ENCODE assay signal across 8 mouse cellular contexts in genomic region chr11:62744103-62744502, GRCm38 (mm10). TPM values are rescaled to one million over a fixed set of nuclear protein-coding genes. Genes with fewer than 3 reads are reported as not detected.
DNase-seq lines count a peak whose midpoint lies in the region; ATAC-seq and TF ChIP-seq lines count a peak whose summit lies in the region.

No protein-coding gene starts in this region.

- no peak overlapping the region for H3K4me2 ChIP-seq in liver, embryonic 12.5 days
- H3K4me2 ChIP-seq in forebrain, embryonic 15.5 days (replicated peaks): no peak overlapping the region
- no peak overlapping the region for H3K4me2 ChIP-seq in hindbrain, embryonic 14.5 days (replicated peaks)

- no peak overlapping the region for H3K9ac ChIP-seq in liver, embryonic 12.5 days
- no peak overlapping the region for H3K9ac ChIP-seq in forebrain, embryonic 15.5 days (replicated peaks)
- H3K9ac ChIP-seq in hindbrain, embryonic 14.5 days: no peak overlapping the region

- H3K9me3 ChIP-seq in liver, embryonic 12.5 days (replicated peaks): no peaks in the 10 kb centered on the region
- no peaks in the 10 kb centered on the region for H3K9me3 ChIP-seq in forebrain, embryonic 15.5 days
- no peaks in the 10 kb centered on the region for H3K9me3 ChIP-seq in hindbrain, embryonic 14.5 days (ENCODE audit: control insufficient read depth, low read length)

- H3K27ac ChIP-seq in liver, embryonic 12.5 days: no peak overlapping the region
- no peak overlapping the region for H3K27ac ChIP-seq in forebrain, embryonic 15.5 days (replicated peaks)
- no peak overlapping the region for H3K27ac ChIP-seq in hindbrain, embryonic 14.5 days
- H3K27ac ChIP-seq in spleen, adult 2 months (ENCODE audit: insufficient read depth, low read length): no peak overlapping the region

- H3K36me3 ChIP-seq in liver, embryonic 12.5 days: no peaks in the 10 kb centered on the region
- no peaks in the 10 kb centered on the region for H3K36me3 ChIP-seq in forebrain, embryonic 15.5 days
- no peaks in the 10 kb centered on the region for H3K36me3 ChIP-seq in hindbrain, embryonic 14.5 days (replicated peaks; ENCODE audit: control insufficient read depth, insufficient read depth)
- no peaks in the 10 kb centered on the region for H3K36me3 ChIP-seq in spleen, adult 2 months (ENCODE audit: control insufficient read depth, insufficient read depth, low read length)

- WGBS in liver, embryonic 12.5 days (ENCODE audit: insufficient replicate concordance): 45% methylated on average over 5 of the region's 5 CpGs
- WGBS in forebrain, embryonic 15.5 days: 47% methylated on average over 5 of the region's 5 CpGs
- WGBS in hindbrain, embryonic 14.5 days: 49% methylated on average over 5 of the region's 5 CpGs
- 50% methylated on average over 5 of the region's 5 CpGs for WGBS in spleen, adult 2 months

- H3K27me3 ChIP-seq in liver, embryonic 12.5 days (replicated peaks): peaks cover 40% of the 10 kb centered on the region
- H3K27me3 ChIP-seq in forebrain, embryonic 15.5 days: peaks cover 9% of the 10 kb centered on the region; the same call in 1 of the 2 replicates
- H3K27me3 ChIP-seq in hindbrain, embryonic 14.5 days (ENCODE audit: control insufficient read depth, insufficient read depth, low read length): no peaks in the 10 kb centered on the region
- H3K27me3 ChIP-seq in spleen, adult 2 months (ENCODE audit: control insufficient read depth, insufficient read depth, low read length): no peaks in the 10 kb centered on the region

- no peak for TF ChIP-seq POLR2A in spleen, adult 2 months (IDR thresholded peaks at IDR 0.05; ENCODE audit: low read depth, low read length)

- TF ChIP-seq CTCF in spleen, adult 2 months (IDR thresholded peaks at IDR 0.05; ENCODE audit: extremely low read depth, insufficient read depth, insufficient read length, insufficient replicate concordance): peak; percentile 80; the same call in 1 of the 2 replicates

- peak; percentile 65 for DNase-seq in liver
- peak; percentile 58 for DNase-seq in cerebellum, adult 11 months
- DNase-seq in hindbrain, embryonic 14.5 days (ENCODE audit: low spot score): peak; percentile 81
- DNase-seq in layer of hippocampus, postnatal 36 days: peak; percentile 40 to 50
- peak in 1 of 2 experiments; percentile 72 for DNase-seq in spleen, adult 2 months (ENCODE audit: low read depth in 1 of 2, low spot score in 2 of 2)

- peaks cover 6% of the 10 kb centered on the region; the same call in 1 of the 2 replicates for H3K4me1 ChIP-seq in liver, embryonic 12.5 days
- H3K4me1 ChIP-seq in forebrain, embryonic 15.5 days: 0 out of 2 replicates have a peak, but pooled peaks cover 6% of the 10 kb centered on the region
- 0 out of 2 replicates have a peak, but pooled peaks cover 4% of the 10 kb centered on the region for H3K4me1 ChIP-seq in hindbrain, embryonic 14.5 days (replicated peaks; ENCODE audit: control insufficient read depth, insufficient read depth, low read length)
- H3K4me1 ChIP-seq in spleen, adult 2 months (ENCODE audit: control insufficient read depth, insufficient read depth, insufficient read length): no peaks in the 10 kb centered on the region

- no peak for ATAC-seq in liver, embryonic 12.5 days
- ATAC-seq in forebrain, embryonic 15.5 days (replicated peaks): peak; percentile 68; the same call in 1 of the 2 replicates
- ATAC-seq in hindbrain, embryonic 14.5 days (ENCODE audit: low FRiP score): no peak
- peak; percentile 87 for ATAC-seq in megakaryocyte-erythroid progenitor cell, adult 5-6 weeks (replicated peaks; ENCODE audit: low FRiP score, low TSS enrichment, poor library complexity, severe bottlenecking)

- H3K4me3 ChIP-seq in liver, embryonic 12.5 days: no peak overlapping the region
- no peak overlapping the region for H3K4me3 ChIP-seq in forebrain, embryonic 15.5 days
- H3K4me3 ChIP-seq in hindbrain, embryonic 14.5 days (replicated peaks; ENCODE audit: low read length): no peak overlapping the region
- no peak overlapping the region for H3K4me3 ChIP-seq in spleen, adult 2 months (ENCODE audit: extremely low read depth, insufficient read depth, insufficient read length)

RNA-seq across cellular contexts. Expression of gene Gm10428, which starts 8.8 kb away (rescaled TPM):
- polyA plus RNA-seq in liver, embryonic 12.5 days (2016; fragmentation: Nextera tagmentation; extraction: Ambion mirVana): not detected in 2 replicates
- not detected in 2 replicates for polyA plus RNA-seq in forebrain, embryonic 15.5 days (2015; fragmentation: Nextera tagmentation; extraction: Ambion mirVana)
- not detected in 2 replicates for polyA plus RNA-seq in hindbrain, embryonic 14.5 days (2014; fragmentation: Nextera tagmentation; extraction: Ambion mirVana)
- total RNA-seq in layer of hippocampus, postnatal 36 days (2021): not detected
- total RNA-seq in megakaryocyte-erythroid progenitor cell, adult 5-6 weeks (2014; fragmentation: Nextera tagmentation): not detected in 2 replicates
- not detected in 2 replicates for total RNA-seq in megakaryocyte-erythroid progenitor cell, adult 5-6 weeks (2017)
- not detected in 2 replicates for polyA plus RNA-seq in spleen, adult 2 months (2012; rRNA removed)

RNA-seq across cellular contexts. Expression of gene Zfp287, which starts 12.4 kb away (rescaled TPM):
- 1.2 and 1.6 TPM in 2 replicates for polyA plus RNA-seq in liver, embryonic 12.5 days (2016; fragmentation: Nextera tagmentation; extraction: Ambion mirVana)
- 25.5 and 26.0 TPM in 2 replicates for polyA plus RNA-seq in forebrain, embryonic 15.5 days (2015; fragmentation: Nextera tagmentation; extraction: Ambion mirVana)
- 18.5 and 19.4 TPM in 2 replicates for polyA plus RNA-seq in hindbrain, embryonic 14.5 days (2014; fragmentation: Nextera tagmentation; extraction: Ambion mirVana)
- 10 to 100 TPM; 14.6 to 18.6 TPM for total RNA-seq in layer of hippocampus, postnatal 36 days (2021)
- 0.13 and 0.67 TPM in 2 replicates for total RNA-seq in megakaryocyte-erythroid progenitor cell, adult 5-6 weeks (2014; fragmentation: Nextera tagmentation)
- 0.88 TPM in 1 of 2 replicates, not detected in the other for total RNA-seq in megakaryocyte-erythroid progenitor cell, adult 5-6 weeks (2017)
- 1.5 and 1.8 TPM in 2 replicates for polyA plus RNA-seq in spleen, adult 2 months (2012; rRNA removed)

RNA-seq across cellular contexts. Expression of gene Zfp286, which starts 45.2 kb away (rescaled TPM):
- polyA plus RNA-seq in liver, embryonic 12.5 days (2016; fragmentation: Nextera tagmentation; extraction: Ambion mirVana): 2.8 and 3.0 TPM in 2 replicates
- 40.1 and 41.8 TPM in 2 replicates for polyA plus RNA-seq in forebrain, embryonic 15.5 days (2015; fragmentation: Nextera tagmentation; extraction: Ambion mirVana)
- 27.1 and 28.9 TPM in 2 replicates for polyA plus RNA-seq in hindbrain, embryonic 14.5 days (2014; fragmentation: Nextera tagmentation; extraction: Ambion mirVana)
- total RNA-seq in layer of hippocampus, postnatal 36 days (2021): 10 to 100 TPM; 22.0 to 24.2 TPM
- 1.8 and 2.6 TPM in 2 replicates for total RNA-seq in megakaryocyte-erythroid progenitor cell, adult 5-6 weeks (2014; fragmentation: Nextera tagmentation)
- 0.57 TPM in 1 of 2 replicates, not detected in the other for total RNA-seq in megakaryocyte-erythroid progenitor cell, adult 5-6 weeks (2017)
- 0.15 and 0.64 TPM in 2 replicates for polyA plus RNA-seq in spleen, adult 2 months (2012; rRNA removed)

Comparison
In these comparisons a context has a peak if more than half of its experiments do, and no peak if none do; other contexts are left out.
1. ATAC-seq: peak in forebrain, embryonic 15.5 days (single experiment) and megakaryocyte-erythroid progenitor cell, adult 5-6 weeks (single experiment); none in liver, embryonic 12.5 days (single experiment) and hindbrain, embryonic 14.5 days (single experiment).